Mouse (Mus musculus) liver, embryonic 14.5 days (tissue): ENCODE data around the gene Morc2a.
A peak's percentile ranks its signal among the peaks of the same experiment; 100 is the strongest.
"Not testable (repeated sequence)": the region's sequence is repeated elsewhere in the genome, so short reads cannot be mapped to it uniquely, and the experiment has no call there.

Experiments
- CTCF ChIP-seq: IDR thresholded peaks from 2 replicates; pipeline ENCODE4 v1.5.1; 2016; ENCODE audit warnings: antibody characterized with exemption, low read depth, control low read depth
- EP300 ChIP-seq: IDR thresholded peaks from 2 replicates; pipeline ENCODE4 v1.6.1; 2016; ENCODE audit warnings: antibody characterized with exemption, low read depth

GRCm38 (mm10) chr11:3602687-3603086, 46.3 kb upstream of the Morc2a start:
- TF ChIP-seq CTCF: peak; percentile 61
- TF ChIP-seq EP300: not testable (repeated sequence)
